ENCODE assay signal across 7 mouse cellular contexts in the genomic region with DNA sequence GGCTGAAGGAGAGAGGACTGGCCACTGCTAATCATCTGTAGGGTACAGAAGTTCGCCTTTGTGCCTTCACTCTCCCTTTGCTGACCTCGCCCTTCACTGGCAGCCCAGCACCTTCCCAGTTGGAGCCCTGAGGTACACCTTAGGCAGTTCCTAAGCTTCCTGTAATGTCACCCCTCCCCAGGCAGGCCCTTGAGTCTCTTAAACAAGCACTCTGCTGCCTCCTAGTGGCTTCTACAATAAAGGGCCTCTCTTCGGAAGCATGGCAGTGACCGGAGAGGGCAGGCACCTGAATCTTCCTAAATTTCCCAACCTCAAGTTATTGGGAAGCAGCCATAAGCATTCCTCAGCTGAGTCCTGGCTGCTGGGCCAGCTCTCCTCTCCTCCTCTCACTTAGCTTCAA. TPM values are rescaled to one million over a fixed set of nuclear protein-coding genes. Genes with fewer than 3 reads are reported as not detected.
DNase-seq lines count a peak whose midpoint lies in the region; ATAC-seq and TF ChIP-seq lines count a peak whose summit lies in the region.

No protein-coding gene starts in this region.

- 0 out of 2 replicates have a peak, but pooled peaks have one; percentile 14 for ATAC-seq in embryonic facial prominence, embryonic 11.5 days (replicated peaks; ENCODE audit: insufficient number of reproducible peaks, low FRiP score, low TSS enrichment, low read depth)
- ATAC-seq in heart, embryonic 12.5 days (ENCODE audit: insufficient number of reproducible peaks, low FRiP score): peak; percentile 40; the same call in 1 of the 2 replicates

- H3K4me2 ChIP-seq in embryonic facial prominence, embryonic 11.5 days (ENCODE audit: low read depth, low read length): no peak overlapping the region
- H3K4me2 ChIP-seq in heart, embryonic 12.5 days: no peak overlapping the region

- H3K36me3 ChIP-seq in MEL (ENCODE audit: control insufficient read depth in 1 of 2, insufficient read depth in 2 of 2, low read length in 2 of 2): peaks cover 0 to under 1% of the 10 kb centered on the region in 2 experiments; a peak in 1 of 4 replicates
- no peaks in the 10 kb centered on the region for H3K36me3 ChIP-seq in embryonic facial prominence, embryonic 11.5 days (replicated peaks; ENCODE audit: control insufficient read depth, insufficient read depth, low read depth, low read length)
- no peaks in the 10 kb centered on the region for H3K36me3 ChIP-seq in heart, embryonic 12.5 days

- 15% methylated on average over 4 of the region's 4 CpGs for WGBS in embryonic facial prominence, embryonic 11.5 days
- 12% methylated on average over 4 of the region's 4 CpGs for WGBS in heart, embryonic 12.5 days
- 17% methylated on average over 4 of the region's 4 CpGs for WGBS in lung, adult 2 months

- no peak for TF ChIP-seq POLR2A in MEL (IDR thresholded peaks at IDR 0.05; ENCODE audit: control insufficient read depth in 1 of 2, insufficient read depth in 1 of 2, low read depth in 1 of 2, low read length in 2 of 2, poor library complexity in 1 of 2)
- TF ChIP-seq POLR2A in lung, adult 2 months (IDR thresholded peaks at IDR 0.05; ENCODE audit: borderline replicate concordance, extremely low read depth, low read depth, low read length): no peak

- peak; percentile 91 for TF ChIP-seq RAD21 in MEL (IDR thresholded peaks at IDR 0.05; ENCODE audit: low read depth, low read length)

- H3K9me3 ChIP-seq in MEL (replicated peaks; ENCODE audit: insufficient read depth, low read length): no peaks in the 10 kb centered on the region
- H3K9me3 ChIP-seq in embryonic facial prominence, embryonic 11.5 days (replicated peaks; ENCODE audit: control insufficient read depth, low read length): no peaks in the 10 kb centered on the region
- H3K9me3 ChIP-seq in heart, embryonic 12.5 days (replicated peaks): no peaks in the 10 kb centered on the region

- H3K27me3 ChIP-seq in MEL (ENCODE audit: control insufficient read depth in 1 of 2, insufficient read depth in 2 of 2, low read length in 2 of 2): peaks cover 0 to 2% of the 10 kb centered on the region in 2 experiments; a peak in 1 of 4 replicates
- no peaks in the 10 kb centered on the region for H3K27me3 ChIP-seq in embryonic facial prominence, embryonic 11.5 days (ENCODE audit: control insufficient read depth, insufficient read depth, low read length)
- H3K27me3 ChIP-seq in heart, embryonic 12.5 days (replicated peaks): no peaks in the 10 kb centered on the region

- 0 out of 2 replicates have a peak overlapping the region, but pooled peaks have one; percentile 4 for H3K9ac ChIP-seq in MEL (ENCODE audit: control insufficient read depth, low read depth, low read length, poor library complexity, severe bottlenecking)
- H3K9ac ChIP-seq in embryonic facial prominence, embryonic 11.5 days (replicated peaks; ENCODE audit: low read length): no peak overlapping the region
- H3K9ac ChIP-seq in heart, embryonic 12.5 days: no peak overlapping the region; the same call in 1 of the 2 replicates

- H3K4me3 ChIP-seq in MEL (ENCODE audit: control insufficient read depth in 1 of 2, insufficient read depth in 1 of 2, low read depth in 2 of 2, low read length in 2 of 2): no peak overlapping the region
- no peak overlapping the region for H3K4me3 ChIP-seq in embryonic facial prominence, embryonic 11.5 days (ENCODE audit: low read depth, low read length)
- no peak overlapping the region for H3K4me3 ChIP-seq in heart, embryonic 12.5 days
- no peak overlapping the region for H3K4me3 ChIP-seq in lung, adult 2 months (replicated peaks; ENCODE audit: extremely low read depth, low read depth, low read length)

- TF ChIP-seq CTCF in MEL (IDR thresholded peaks at IDR 0.05 in 2 of 3, conservative IDR thresholded peaks at IDR 0.05 in 1 of 3; ENCODE audit: control insufficient read depth in 1 of 3, insufficient read depth in 1 of 3, low read depth in 2 of 3, low read length in 3 of 3, poor library complexity in 1 of 3, severe bottlenecking in 1 of 3): peak; percentile 86 to 93 (median 87)
- peak; percentile 75 for TF ChIP-seq CTCF in lung, adult 2 months (IDR thresholded peaks at IDR 0.05; ENCODE audit: insufficient read depth, low read length)

- H3K4me1 ChIP-seq in MEL (ENCODE audit: control insufficient read depth in 1 of 2, insufficient read depth in 2 of 2, low read length in 2 of 2): peaks cover 0 to 2% of the 10 kb centered on the region in 2 experiments; a peak in 2 of 4 replicates
- H3K4me1 ChIP-seq in embryonic facial prominence, embryonic 11.5 days (ENCODE audit: control insufficient read depth, insufficient read depth, low read length): no peaks in the 10 kb centered on the region; the same call in 1 of the 2 replicates
- peaks cover 6% of the 10 kb centered on the region for H3K4me1 ChIP-seq in heart, embryonic 12.5 days (replicated peaks)
- H3K4me1 ChIP-seq in lung, adult 2 months (ENCODE audit: control insufficient read depth, insufficient read depth, low read length): no peaks in the 10 kb centered on the region

- DNase-seq in MEL (ENCODE audit: low read depth, low spot score): peak; percentile 90
- peak; percentile 52 for DNase-seq in adrenal gland, postnatal 25 days
- peak; percentile 89 for DNase-seq in embryonic facial prominence, embryonic 11.5 days (ENCODE audit: low spot score)
- peak; percentile 84 to 89 for DNase-seq in kidney, postnatal 36 days
- peak; percentile 41 for DNase-seq in lung, adult 2 months
- DNase-seq in right cerebral cortex, adult 2 months (ENCODE audit: low spot score in 2 of 2): peak; percentile 74 to 84

- no peak overlapping the region for H3K27ac ChIP-seq in MEL (ENCODE audit: control insufficient read depth, low read depth, low read length)
- H3K27ac ChIP-seq in embryonic facial prominence, embryonic 11.5 days (replicated peaks; ENCODE audit: low read depth, low read length): no peak overlapping the region
- no peak overlapping the region for H3K27ac ChIP-seq in heart, embryonic 12.5 days (ENCODE audit: poor library complexity, severe bottlenecking)

- TF ChIP-seq EP300 in MEL (IDR thresholded peaks at IDR 0.05; ENCODE audit: low read depth in 1 of 2, low read length in 2 of 2): no peak

- no peaks in the 10 kb centered on the region for H3K79me2 ChIP-seq in MEL (ENCODE audit: control insufficient read depth, insufficient read depth, low read length, poor library complexity)

TF ChIP-seq in MEL, 35 proteins besides CTCF, POLR2A, EP300 and RAD21:
- TF ChIP-seq BHLHE40 (IDR thresholded peaks at IDR 0.05; ENCODE audit: borderline replicate concordance, low read depth, low read length) (no peak), MEF2A (IDR thresholded peaks at IDR 0.05; ENCODE audit: extremely low read depth, insufficient replicate concordance, low read depth, low read length, poor library complexity, severe bottlenecking) (no peak), TAL1 (IDR thresholded peaks at IDR 0.05; ENCODE audit: low read length) (no peak), MYC (IDR thresholded peaks at IDR 0.05; ENCODE audit: low read depth, low read length) (no peak), ZNF384 (IDR thresholded peaks at IDR 0.05; ENCODE audit: low read depth, low read length) (0 out of 2 replicates have a peak, but pooled peaks have one; percentile 14), TBP (IDR thresholded peaks at IDR 0.05; ENCODE audit: low read depth, low read length) (no peak), ZC3H11A (IDR thresholded peaks at IDR 0.05; ENCODE audit: low read depth, low read length) (peak; percentile 77; the same call in 1 of the 2 replicates), SMC3 (IDR thresholded peaks at IDR 0.05; ENCODE audit: low read depth, low read length) (peak; percentile 87), ELF1 (IDR thresholded peaks at IDR 0.05; ENCODE audit: low read depth, low read length) (peak; percentile 40; the same call in 1 of the 2 replicates)

RNA-seq across cellular contexts. Expression of a gene that starts 13.9 kb away (rescaled TPM):
- 113 and 131 TPM in 2 replicates for total RNA-seq in MEL (2012; rRNA removed)
- polyA plus RNA-seq in MEL (2012; ENCODE audit: insufficient read depth in 1 of 2, insufficient read length in 2 of 2, low read depth in 1 of 2, low replicate concordance in 2 of 2, missing spikeins in 1 of 2): 100 to 1,000 TPM in 1 of 2 experiments, not detected in 1; 124 TPM
- total RNA-seq in adrenal gland, postnatal 25 days (2021): 32.5 and 54.6 TPM in 2 replicates
- polyA plus RNA-seq in embryonic facial prominence, embryonic 11.5 days (2014; fragmentation: Nextera tagmentation; extraction: Ambion mirVana): 161 and 172 TPM in 2 replicates
- polyA plus RNA-seq in heart, embryonic 12.5 days (2016; fragmentation: Nextera tagmentation; extraction: Ambion mirVana): 143 and 152 TPM in 2 replicates
- polyA plus RNA-seq in lung, adult 2 months (2012; rRNA removed): 59.2 and 65.6 TPM in 2 replicates

RNA-seq across cellular contexts. Expression of a gene that starts 29.2 kb away (rescaled TPM):
- 21.6 and 24.7 TPM in 2 replicates for total RNA-seq in MEL (2012; rRNA removed)
- 10 to 100 TPM in 1 of 2 experiments, not detected in 1; 46.4 TPM for polyA plus RNA-seq in MEL (2012; ENCODE audit: insufficient read depth in 1 of 2, insufficient read length in 2 of 2, low read depth in 1 of 2, low replicate concordance in 2 of 2, missing spikeins in 1 of 2)
- total RNA-seq in adrenal gland, postnatal 25 days (2021): 55.2 and 59.6 TPM in 2 replicates
- 42.0 and 44.1 TPM in 2 replicates for polyA plus RNA-seq in embryonic facial prominence, embryonic 11.5 days (2014; fragmentation: Nextera tagmentation; extraction: Ambion mirVana)
- polyA plus RNA-seq in heart, embryonic 12.5 days (2016; fragmentation: Nextera tagmentation; extraction: Ambion mirVana): 44.0 and 44.4 TPM in 2 replicates
- polyA plus RNA-seq in lung, adult 2 months (2012; rRNA removed): 68.1 and 76.5 TPM in 2 replicates

RNA-seq across cellular contexts. Expression of a gene that starts 30.0 kb away (rescaled TPM):
- total RNA-seq in MEL (2012; rRNA removed): not detected in 2 replicates
- polyA plus RNA-seq in MEL (2012; ENCODE audit: insufficient read depth in 1 of 2, insufficient read length in 2 of 2, low read depth in 1 of 2, low replicate concordance in 2 of 2, missing spikeins in 1 of 2): under 1 TPM in 1 of 2 experiments, not detected in 1; 0.11 TPM
- 2.4 and 4.8 TPM in 2 replicates for total RNA-seq in adrenal gland, postnatal 25 days (2021)
- polyA plus RNA-seq in embryonic facial prominence, embryonic 11.5 days (2014; fragmentation: Nextera tagmentation; extraction: Ambion mirVana): 0.08 and 0.10 TPM in 2 replicates
- polyA plus RNA-seq in heart, embryonic 12.5 days (2016; fragmentation: Nextera tagmentation; extraction: Ambion mirVana): 0.27 and 0.31 TPM in 2 replicates
- polyA plus RNA-seq in lung, adult 2 months (2012; rRNA removed): 0.05 TPM in 1 of 2 replicates, not detected in the other

RNA-seq across cellular contexts. Expression of a gene that starts 41.0 kb away (rescaled TPM):
- 0.15 and 0.16 TPM in 2 replicates for total RNA-seq in MEL (2012; rRNA removed)
- 1 to 10 TPM in 1 of 2 experiments, not detected in 1; 1.3 TPM for polyA plus RNA-seq in MEL (2012; ENCODE audit: insufficient read depth in 1 of 2, insufficient read length in 2 of 2, low read depth in 1 of 2, low replicate concordance in 2 of 2, missing spikeins in 1 of 2)
- 0.67 and 1.2 TPM in 2 replicates for total RNA-seq in adrenal gland, postnatal 25 days (2021)
- 0.18 and 0.25 TPM in 2 replicates for polyA plus RNA-seq in embryonic facial prominence, embryonic 11.5 days (2014; fragmentation: Nextera tagmentation; extraction: Ambion mirVana)
- polyA plus RNA-seq in heart, embryonic 12.5 days (2016; fragmentation: Nextera tagmentation; extraction: Ambion mirVana): 0.10 and 0.24 TPM in 2 replicates
- 4.8 and 5.0 TPM in 2 replicates for polyA plus RNA-seq in lung, adult 2 months (2012; rRNA removed)
